Mouse (Mus musculus) bone marrow, adult 2 months (tissue): ENCODE results near the gene Fbxl15.

Experiments used
- CTCF ChIP-seq: fragments of 200-500 bp; IDR thresholded peaks from 2 replicates; pipeline ENCODE4 v1.5.1; 2011; ENCODE audit warnings: low read length, control low read depth; ENCODE audit not compliant: control insufficient read depth, insufficient read depth
- POLR2A ChIP-seq: fragments of 200-500 bp; IDR thresholded peaks from 2 replicates; pipeline ENCODE4 v1.6.1; 2011; ENCODE audit warnings: low read depth, mild to moderate bottlenecking, control low read depth, low read length, borderline replicate concordance; ENCODE audit not compliant: control insufficient read depth

GRCm38 (mm10) chr19:46284686-46285085 is 43.3 kb upstream of the Fbxl15 start:
- TF ChIP-seq POLR2A, result no peak
- TF ChIP-seq CTCF, result no peak
